Mouse (Mus musculus): ENCODE results near the gene Tph2.
A peak's percentile ranks its signal among the peaks of the same experiment; 100 is the strongest.

Tph2 gene

DNA sequence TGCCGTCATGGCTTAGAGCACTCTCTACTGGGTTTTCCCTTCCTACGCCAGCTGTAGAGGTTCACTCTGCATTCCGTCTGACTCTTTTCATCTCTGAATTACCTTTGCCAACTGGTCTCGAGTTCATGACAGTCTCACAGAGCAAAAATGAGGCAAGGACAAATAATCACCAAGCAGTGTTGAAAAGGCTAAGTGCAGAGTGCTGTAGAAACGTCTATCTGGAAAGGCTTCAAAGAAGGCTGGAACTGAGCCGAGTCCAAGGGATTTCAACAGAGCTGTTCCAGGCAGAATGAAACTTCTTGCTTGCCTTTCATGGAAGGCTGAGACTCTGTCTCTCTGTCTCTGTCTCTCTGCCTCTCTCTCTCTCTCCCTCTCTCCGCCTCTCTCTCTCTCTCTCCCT lies 47.8 kb downstream of the Tph2 start:
- no peak for DNase-seq (ENCODE audit: low read depth, low spot score)

DNA sequence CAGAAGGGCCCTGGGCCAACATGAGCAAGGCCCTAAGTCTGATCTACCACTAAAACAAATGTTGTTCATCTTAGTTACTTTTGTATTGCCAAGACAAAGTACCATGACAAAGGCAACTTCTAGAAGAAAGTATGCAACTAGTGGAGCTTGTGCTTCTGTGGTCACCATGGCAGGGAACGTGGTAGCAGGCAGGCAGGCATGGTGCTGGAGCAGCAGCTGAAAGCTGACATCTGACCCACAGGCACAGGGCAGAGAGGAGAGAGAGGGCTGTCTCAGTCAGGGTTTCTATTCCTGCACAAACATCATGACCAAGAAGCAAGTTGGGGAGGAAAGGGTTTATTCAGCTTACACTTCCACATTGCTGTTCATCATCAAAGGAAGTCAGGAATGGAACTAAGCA lies 56.9 kb downstream of the Tph2 start:
- DNase-seq (ENCODE audit: low read depth, low spot score) = no peak

DNA sequence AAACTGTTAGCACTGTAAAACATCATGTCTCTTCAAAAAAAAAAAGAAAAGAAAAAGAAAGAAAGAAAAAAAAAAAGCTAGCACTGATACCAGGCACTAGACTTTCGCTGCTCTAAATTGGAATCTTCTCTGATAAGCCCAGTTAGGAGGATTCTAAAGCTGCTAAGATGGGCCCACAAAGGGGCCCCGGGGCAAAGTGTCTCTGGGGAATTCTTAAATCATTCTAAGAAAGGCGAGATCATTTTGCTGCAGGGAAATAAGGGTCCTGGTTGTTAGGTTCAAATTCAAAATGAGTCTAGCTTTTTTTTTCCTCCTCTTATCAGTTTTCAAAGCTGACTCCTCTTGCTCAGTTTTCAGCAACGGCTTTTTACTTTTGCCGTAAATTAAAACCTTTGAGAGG lies 59.3 kb downstream of the Tph2 start:
- no peak for DNase-seq (ENCODE audit: low read depth, low spot score)

DNA sequence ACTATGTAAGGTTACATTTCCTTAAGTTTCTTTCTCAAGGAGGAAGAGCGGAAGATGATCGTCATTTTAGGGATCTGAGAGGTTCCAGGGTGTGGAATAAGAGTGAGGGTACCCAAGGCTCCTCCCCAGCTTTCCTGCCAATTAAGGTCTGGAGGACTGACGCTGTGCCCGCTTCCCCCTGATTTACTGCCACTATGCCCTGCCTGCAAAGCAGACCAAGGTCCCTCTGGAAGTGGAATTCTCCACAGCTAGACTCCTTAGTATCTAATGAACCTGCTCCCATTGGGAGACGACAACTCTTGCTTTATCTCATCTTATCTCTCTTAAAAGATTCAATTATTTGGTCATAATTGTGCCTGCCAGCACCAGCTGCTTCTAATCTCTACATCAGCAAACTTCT lies 59.8 kb downstream of the Tph2 start:
- DNase-seq (ENCODE audit: low read depth, low spot score) = no peak

DNA sequence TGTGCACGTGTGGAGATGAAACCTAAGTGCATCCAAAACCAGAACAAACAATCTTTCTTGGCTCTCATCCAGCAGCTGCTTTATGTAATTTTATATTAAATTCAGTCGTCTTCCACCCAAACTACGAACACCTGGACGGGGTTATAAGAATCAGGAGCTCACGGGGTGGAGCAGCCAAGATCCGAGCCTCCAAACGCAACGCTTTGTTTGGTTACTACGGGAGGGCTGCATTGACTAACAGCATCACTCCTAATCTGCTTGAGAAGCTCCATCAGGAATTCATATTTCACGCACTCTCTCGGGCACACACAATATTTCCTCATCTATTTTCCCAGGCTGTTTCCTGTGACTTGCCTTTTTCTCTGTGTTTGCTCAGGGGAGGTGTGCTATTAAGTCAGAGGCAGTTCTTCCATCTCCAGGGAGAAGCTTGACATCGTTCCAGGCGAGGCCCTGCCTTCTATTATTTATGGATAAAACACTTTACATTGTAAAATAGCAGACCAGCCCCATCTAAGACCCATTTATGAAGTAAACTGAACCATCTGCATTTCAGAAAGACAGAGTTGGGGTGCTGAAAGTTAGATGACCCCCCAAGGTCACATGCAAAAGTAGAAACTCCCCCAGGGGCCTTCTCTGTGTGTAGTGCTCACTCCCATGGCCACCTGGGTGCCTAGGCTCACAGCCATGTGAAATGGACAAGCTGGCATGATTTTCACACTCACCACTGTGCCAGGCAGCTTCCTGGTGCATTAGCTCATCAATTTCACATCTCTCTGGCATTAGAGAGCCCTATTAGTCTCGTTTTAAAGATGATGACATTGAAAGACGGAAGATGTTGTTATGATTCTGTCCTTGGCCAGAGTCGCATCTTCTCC lies 76.9 kb downstream of the Tph2 start:
- DNase-seq (ENCODE audit: low read depth, low spot score) = no peak

DNA sequence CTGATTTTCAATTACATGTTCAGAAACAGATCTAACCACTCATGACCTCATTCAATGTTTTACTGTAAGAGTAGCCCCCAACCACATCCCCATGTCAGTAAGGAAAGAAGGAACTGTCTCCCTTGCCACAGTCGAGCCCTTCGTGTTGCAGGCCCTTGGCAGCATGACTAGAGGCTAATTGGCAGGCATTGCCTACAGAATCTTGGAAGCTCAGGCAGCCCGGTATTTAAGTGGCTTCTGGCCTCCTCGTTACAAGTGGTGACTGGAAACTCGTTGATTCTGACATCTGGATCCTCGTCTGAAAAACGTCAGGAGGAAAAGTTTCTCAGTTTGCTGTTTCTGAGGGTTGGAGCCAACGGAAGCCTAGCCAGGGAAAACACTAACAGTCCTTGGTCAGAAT lies 80.6 kb downstream of the Tph2 start:
- DNase-seq (ENCODE audit: low read depth, low spot score) = no peak

DNA sequence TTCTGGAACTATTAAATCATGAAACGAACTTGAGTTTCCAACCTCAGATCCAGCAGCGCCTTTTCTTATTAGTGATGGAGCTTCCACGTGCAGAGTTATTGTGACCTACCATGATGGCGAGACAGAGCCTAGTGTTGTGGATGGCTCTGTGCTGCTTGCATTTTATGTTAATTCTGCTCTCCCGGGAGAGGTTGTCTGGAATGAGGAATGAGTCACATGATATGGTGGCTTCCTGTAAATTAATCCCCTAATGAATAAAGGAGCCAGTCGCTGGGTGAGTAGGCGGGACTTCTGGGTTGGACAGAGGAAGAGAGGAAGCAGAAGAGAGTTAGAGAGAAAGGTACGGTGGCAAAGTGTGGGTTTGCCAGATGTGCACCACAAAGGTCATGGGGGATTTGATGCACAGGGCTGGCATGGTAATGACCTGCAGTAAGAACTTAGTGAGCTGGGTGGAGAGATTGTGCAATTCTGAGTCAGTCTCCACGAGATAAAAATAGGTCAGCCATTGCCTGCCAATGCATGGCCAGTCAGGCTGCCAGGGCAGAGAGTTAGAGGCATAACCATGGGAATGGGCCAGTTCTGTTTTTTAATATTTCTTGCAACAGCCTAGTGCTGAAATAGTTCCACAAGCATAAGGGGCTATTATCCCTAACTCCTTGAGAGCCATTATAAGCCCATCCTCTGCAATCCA lies 84.8 kb downstream of the Tph2 start:
- peak; percentile 39 for DNase-seq (ENCODE audit: low read depth, low spot score)

DNA sequence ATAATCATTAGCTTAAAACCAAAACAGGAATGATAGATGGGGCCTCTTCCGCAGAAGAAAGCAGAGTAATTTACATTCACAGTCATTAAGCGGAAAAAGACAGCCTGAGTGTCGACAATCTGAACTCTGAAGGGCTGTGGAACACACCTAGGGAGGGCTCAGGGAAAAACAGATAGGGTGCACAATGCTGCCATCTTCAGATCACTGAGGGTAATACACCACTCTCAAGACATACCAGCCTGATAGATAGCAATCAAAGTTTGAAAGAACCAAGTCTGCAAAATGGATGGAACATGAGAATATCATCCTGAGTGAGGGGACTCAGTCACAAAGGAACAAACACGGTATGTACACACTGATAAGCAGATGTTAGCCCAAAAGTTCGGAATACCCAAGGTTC lies 87.7 kb downstream of the Tph2 start:
- DNase-seq (ENCODE audit: low read depth, low spot score) = peak; percentile 66

DNA sequence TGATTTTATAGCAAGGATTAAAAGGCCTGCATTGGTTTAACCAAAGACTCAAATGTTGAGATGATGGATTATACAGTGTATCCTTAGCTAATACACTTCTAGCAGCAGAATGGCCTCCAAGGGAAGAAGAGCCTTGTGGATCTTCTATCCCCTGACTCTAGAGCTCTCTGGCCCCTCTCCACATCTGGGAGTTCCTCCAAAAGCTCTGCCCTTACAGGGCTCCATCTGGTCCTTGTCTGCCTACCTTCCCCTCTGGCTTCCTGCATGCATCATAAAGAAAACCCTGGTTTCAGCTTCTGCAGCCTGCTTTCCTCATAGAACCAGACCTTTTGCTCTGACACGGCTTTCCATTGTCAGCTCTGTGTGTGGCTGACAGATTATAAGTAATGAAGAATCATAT lies 88.6 kb downstream of the Tph2 start:
- DNase-seq (ENCODE audit: low read depth, low spot score) = no peak

DNA sequence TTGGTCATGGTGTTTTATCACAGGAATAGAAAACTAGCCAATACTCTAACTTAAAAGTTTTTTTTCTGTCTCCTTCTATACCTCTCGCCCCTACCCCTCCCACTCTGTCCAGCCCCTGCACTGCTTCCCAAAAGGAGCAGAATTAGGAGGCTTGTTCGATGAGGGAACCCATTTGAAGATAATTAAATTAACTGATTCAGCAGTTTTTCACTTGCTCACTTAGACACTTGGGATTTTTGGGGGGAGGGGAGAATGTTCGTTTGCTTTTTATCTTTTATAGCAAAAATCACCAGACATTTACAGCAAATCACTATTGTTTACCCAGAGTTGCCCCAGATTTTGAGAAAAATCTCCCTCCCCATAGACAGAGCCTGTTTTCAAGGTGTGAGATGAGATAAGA lies 106.6 kb downstream of the Tph2 start:
- no peak for DNase-seq (ENCODE audit: low read depth, low spot score)

DNA sequence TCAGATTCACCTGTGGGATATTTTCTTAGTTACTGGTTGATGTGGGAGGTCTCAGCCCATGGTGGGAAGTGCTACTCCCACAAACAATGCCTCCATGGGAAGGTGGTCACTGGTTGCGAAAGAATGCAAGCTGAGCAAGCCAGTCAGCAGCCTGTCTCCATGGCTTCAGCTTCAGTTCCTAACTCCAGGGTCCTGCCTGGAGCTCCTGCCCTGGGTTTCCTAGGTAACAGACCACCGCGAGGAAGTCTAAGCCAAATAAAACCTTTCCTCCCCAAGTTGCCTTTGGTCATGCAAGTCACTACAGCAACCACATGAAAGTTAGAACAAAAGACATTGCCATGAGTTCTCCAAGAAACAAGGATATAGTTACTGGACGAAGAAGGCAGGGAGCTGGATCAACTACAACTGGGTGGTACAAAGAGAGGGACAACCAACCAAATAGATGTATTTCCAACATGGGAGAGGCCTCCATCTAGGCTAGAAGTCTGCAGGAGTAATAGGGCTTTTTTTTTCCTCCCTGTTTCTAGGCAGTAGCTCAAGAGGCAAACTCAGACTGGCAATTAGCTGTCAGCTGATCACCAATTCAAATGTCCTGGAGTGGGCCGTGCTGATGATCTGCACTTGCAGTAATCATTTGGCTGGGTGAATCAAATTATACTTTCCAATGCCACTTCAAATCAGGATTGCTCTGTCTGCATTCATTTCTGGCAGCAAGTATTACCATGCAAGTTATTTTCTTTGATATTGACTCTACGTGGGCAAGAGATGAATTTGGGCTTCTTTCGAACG lies 115.5 kb downstream of the Tph2 start:
- peak; percentile 15 for DNase-seq (ENCODE audit: low read depth, low spot score)

DNA sequence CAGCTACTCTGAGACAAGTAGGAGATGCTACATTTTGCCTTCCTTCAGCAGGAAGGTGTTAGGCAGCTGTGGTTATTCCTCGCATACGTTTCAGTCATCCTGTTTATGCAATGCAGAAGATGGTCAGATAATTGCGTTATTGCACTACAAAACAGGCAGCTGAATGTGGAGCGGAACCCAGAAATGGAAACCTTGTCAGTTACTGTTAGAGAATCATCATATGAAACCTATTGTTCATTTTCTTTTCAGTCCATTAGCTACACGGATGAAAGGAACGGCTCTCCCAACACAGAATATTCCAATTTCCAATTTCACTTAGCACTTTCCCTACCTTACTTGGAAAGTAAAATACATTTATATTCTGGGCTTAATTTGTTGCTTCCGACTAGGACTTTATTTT lies 120.9 kb downstream of the Tph2 start:
- DNase-seq (ENCODE audit: low read depth, low spot score) = no peak

DNA sequence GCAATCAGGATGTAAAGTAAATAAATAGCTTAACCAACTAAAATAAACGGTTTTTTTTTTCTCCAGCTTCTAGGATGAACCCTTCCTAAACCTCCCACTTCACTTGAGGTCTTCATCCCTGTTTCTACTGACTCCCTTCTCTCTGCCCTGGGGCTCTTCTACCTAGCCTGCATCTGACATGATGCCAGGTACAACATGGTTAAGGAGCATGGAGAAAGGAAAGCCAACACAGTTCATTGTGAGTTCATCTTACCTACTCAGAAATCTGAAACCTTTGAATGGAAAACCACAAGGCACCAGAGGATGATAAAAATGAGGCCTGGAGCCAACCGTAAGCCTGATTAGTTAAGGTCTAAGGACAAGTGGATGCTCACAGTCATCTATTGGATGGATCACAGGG lies 123.3 kb downstream of the Tph2 start:
- no peak for DNase-seq (ENCODE audit: low read depth, low spot score)

DNA sequence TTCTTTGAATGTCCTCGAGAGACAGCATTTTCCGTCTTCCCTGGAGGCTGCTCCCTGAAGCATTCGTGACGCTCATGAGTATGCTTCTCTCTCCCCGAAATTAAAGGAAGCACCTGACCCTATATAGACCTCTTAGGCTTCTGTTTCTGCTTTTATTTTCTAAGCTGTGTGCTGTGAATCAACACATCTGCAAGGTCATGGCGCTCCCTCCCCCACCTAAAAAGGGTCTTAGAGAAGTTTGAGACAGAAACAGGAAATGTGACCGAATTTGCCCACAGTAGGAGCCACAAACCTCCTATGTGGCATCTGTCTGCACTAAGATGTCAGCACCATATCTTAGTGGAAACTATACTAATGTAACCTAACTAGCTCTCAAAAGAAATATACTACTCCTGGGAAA lies 124.1 kb downstream of the Tph2 start:
- DNase-seq (ENCODE audit: low read depth, low spot score) = no peak

DNA sequence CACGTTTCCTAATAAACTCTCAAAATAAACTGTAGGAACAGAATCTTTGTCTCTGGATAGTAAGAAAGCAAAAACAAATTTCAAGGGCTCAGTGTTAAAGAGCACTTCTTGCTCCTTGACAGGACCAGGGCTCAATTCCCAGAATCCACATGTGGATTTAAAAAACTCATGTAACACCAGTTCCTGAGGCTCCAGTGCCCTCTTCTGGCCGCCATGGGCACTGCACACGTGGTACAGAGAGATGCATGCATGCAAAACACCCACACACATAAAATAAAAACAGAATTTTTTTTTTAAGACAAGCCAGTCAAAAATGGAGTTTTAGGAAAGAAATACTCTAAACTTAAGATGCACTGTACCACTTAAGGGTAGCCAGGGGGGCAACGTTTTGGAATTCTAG lies 133.2 kb downstream of the Tph2 start:
- DNase-seq (ENCODE audit: low read depth, low spot score) = peak; percentile 62

DNA sequence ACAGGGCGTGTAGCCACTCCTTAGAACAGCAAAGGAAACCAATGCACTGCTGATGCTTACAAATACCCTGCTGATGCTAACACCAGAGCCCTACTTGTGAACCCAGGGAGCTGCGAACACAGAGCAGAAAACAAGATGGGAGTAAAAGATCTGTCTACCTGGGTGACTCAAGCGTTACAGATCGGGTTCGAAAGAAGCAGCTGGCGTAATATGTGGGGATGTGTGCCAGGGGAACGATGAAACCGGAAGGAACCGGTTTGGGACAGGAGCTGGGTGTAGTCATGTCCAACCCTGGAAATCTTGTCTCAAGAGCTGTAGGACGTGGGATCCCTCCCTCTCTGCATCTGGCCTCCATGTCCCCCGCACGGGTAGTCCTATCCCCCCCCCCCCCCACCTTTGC lies 134.1 kb downstream of the Tph2 start:
- peak; percentile 13 for DNase-seq (ENCODE audit: low read depth, low spot score)

DNA sequence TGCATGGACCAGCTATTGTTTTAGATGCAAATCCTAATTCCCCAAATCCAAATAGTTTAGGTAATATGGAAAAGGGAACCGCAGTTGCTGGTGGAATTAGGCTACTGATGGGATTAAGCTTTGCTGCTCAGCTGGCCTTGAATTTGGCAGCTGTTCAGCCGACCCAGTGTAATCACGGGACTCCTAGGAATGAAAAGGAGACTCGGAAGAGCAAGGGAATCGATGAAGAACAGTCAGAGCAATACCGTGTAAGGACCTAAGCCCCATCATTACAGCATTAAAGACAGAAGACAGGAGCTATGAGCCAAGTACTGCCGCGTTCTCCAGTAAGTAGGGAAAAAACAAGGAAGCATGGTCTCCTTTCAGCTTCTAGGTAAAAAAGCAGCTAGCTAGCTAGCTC lies 134.6 kb downstream of the Tph2 start:
- no peak for DNase-seq (ENCODE audit: low read depth, low spot score)

DNA sequence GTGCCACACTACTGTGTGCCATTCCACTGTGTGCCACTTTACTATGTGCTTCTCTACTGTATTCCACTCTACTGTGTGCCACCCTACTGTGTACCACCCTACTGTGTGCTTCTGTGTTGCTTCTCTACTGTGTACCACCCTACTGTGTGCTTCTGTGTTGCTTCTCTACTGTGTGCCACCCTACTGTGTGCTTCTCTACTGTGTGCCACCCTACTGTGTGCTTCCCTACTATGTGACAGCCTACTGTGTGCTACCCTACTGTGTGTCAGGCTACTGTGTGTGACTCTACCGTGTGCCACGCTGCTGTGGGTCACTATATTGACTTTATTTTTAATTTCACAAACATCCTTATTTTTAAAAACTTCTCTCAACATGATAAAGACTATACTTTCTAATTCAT lies 136.3 kb downstream of the Tph2 start:
- no peak for DNase-seq (ENCODE audit: low read depth, low spot score)

DNA sequence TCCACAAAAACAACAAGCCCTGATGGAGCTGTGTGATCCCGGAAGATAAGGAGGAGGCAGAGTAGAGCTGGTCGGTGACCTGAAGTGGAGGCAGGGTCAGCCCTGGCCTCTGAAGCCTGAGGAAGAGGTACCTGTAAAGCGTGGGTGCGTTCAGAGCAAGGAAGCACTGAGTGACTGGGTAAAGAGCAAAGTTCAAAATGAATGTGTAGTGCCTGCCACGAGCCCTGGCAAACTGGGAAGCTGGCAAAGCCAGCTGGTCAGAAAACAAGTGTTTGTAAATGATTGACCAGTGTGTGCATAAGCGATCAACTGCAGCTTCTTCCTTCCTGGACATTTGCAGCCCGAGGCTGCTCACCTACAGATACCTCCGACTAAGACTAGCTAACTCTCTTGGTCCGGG lies 149.1 kb downstream of the Tph2 start:
- DNase-seq (ENCODE audit: low read depth, low spot score) = peak; percentile 35

Measured in R1 (cell line).